Mouse (Mus musculus): ENCODE data around the gene Tomm70a.

- TF ChIP-seq ZNF384 (IDR thresholded peaks at IDR 0.05; ENCODE audit: low read depth, low read length) (peak; percentile 83), SMC3 (IDR thresholded peaks at IDR 0.05; ENCODE audit: low read depth, low read length) (peak; percentile 58), CTCF (conservative IDR thresholded peaks at IDR 0.05 in 1 of 2, IDR thresholded peaks at IDR 0.05 in 1 of 2; ENCODE audit: low read depth in 2 of 2, low read length in 2 of 2) (peak; percentile 76 to 85), JUN (IDR thresholded peaks at IDR 0.05; ENCODE audit: insufficient read depth, low read depth, low read length) (no peak), USF1 (IDR thresholded peaks at IDR 0.05; ENCODE audit: low read depth, low read length) (no peak)
Measured at GRCm38 (mm10) chr16:57177254-57177653, 55.8 kb downstream of the Tomm70a start.
